Mouse (Mus musculus) cortical plate, adult 2 months (tissue): ENCODE measurements around the gene Trim71. TPM values are rescaled to one million over a fixed set of nuclear protein-coding genes. Genes with fewer than 3 reads are reported as not detected.

Source experiments
- H3K27ac ChIP-seq: fragments of 200-500 bp; 2 replicates; pipeline ENCODE4 v1.5.1; 2012; ENCODE audit warnings: low read length, control low read depth, inconsistent platforms; ENCODE audit not compliant: insufficient read depth
- H3K4me1 ChIP-seq: fragments of 200-500 bp; 2 replicates; pipeline ENCODE4 v1.6.1; 2011; ENCODE audit warnings: low read length; ENCODE audit not compliant: control insufficient read depth, insufficient read depth
- H3K4me3 ChIP-seq: fragments of 200-500 bp; 2 replicates; pipeline ENCODE4 v1.5.1; 2011; ENCODE audit warnings: mild to moderate bottlenecking, low read length, control low read depth; ENCODE audit not compliant: insufficient read depth
- CTCF ChIP-seq: fragments of 200-500 bp; IDR thresholded peaks from 2 replicates; pipeline ENCODE4 v1.5.1; 2011; ENCODE audit warnings: mild to moderate bottlenecking, control low read depth, low read length; ENCODE audit not compliant: insufficient read depth; ENCODE audit errors: extremely low read depth
- POLR2A ChIP-seq: fragments of 200-500 bp; IDR thresholded peaks from 2 replicates; pipeline ENCODE4 v1.6.1; 2011; ENCODE audit warnings: mild to moderate bottlenecking, low read length, control low read depth; ENCODE audit not compliant: insufficient read depth; ENCODE audit errors: extremely low read depth
- polyA plus RNA-seq: library from polyadenylated mRNA; depleted of rRNA; stranded (reverse); fragments of >200 nt; gene quantifications from 2 replicates; pipeline ENCODE4 v1.2.3, GENCODE M21; 2012; rRNA removed

Gene Trim71
- polyA plus RNA-seq, 1 experiment = 0.27 TPM

- Histone ChIP-seq H3K27ac (no peak overlapping the region), H3K4me1 (no peaks in the 10 kb centered on the region), H3K4me3 (no peak overlapping the region)
- no peak for TF ChIP-seq CTCF
- TF ChIP-seq POLR2A = no peak
These were observed 96.0 kb downstream of the Trim71 start for GRCm38 (mm10) chr9:114468217-114468616.

- Histone ChIP-seq H3K4me3 (no peak overlapping the region), H3K27ac (no peak overlapping the region)
- no peak for TF ChIP-seq POLR2A
- TF ChIP-seq CTCF = no peak
These were observed 97.3 kb downstream of the Trim71 start for GRCm38 (mm10) chr9:114466871-114467270.

GRCm38 (mm10) chr9:114465442-114465841, 98.7 kb downstream of the Trim71 start:
- no peak for TF ChIP-seq CTCF
- no peak for TF ChIP-seq POLR2A
- Histone ChIP-seq H3K27ac (no peak overlapping the region), H3K4me1 (no peaks in the 10 kb centered on the region), H3K4me3 (no peak overlapping the region)

More at GRCm38 (mm10) chr9:114466871-114467270, 97.3 kb downstream of the Trim71 start:
- no peaks in the 10 kb centered on the region for H3K4me1 ChIP-seq

- TF ChIP-seq CTCF (no peak), POLR2A (no peak)
- Histone ChIP-seq H3K27ac (no peak overlapping the region), H3K4me1 (no peaks in the 10 kb centered on the region), H3K4me3 (no peak overlapping the region)
These were observed 101.6 kb downstream of the Trim71 start for GRCm38 (mm10) chr9:114462569-114462968.

GRCm38 (mm10) chr9:114458436-114458835, 105.7 kb downstream of the Trim71 start:
- Histone ChIP-seq H3K4me3 (no peak overlapping the region), H3K27ac (no peak overlapping the region), H3K4me1 (no peaks in the 10 kb centered on the region)
- TF ChIP-seq POLR2A = no peak
- TF ChIP-seq CTCF = no peak

Other genes with a start within 250 kb of the Trim71 start
- gene Bcl2a1c, start 234.2 kb downstream of the Trim71 start, polyA plus RNA-seq = not detected in 2 replicates
- 12.9 and 14.9 TPM in 2 replicates for gene Crtap, start 173.7 kb downstream of the Trim71 start, polyA plus RNA-seq
- gene Glb1, start 163.3 kb downstream of the Trim71 start, polyA plus RNA-seq = 26.0 and 27.0 TPM in 2 replicates
- gene Tmppe, start 163.3 kb downstream of the Trim71 start, polyA plus RNA-seq = 4.3 and 5.1 TPM in 2 replicates
- not detected in 2 replicates for gene Ccr4, start 59.5 kb downstream of the Trim71 start, polyA plus RNA-seq
- gene C130032M10Rik, start 48.7 kb downstream of the Trim71 start, polyA plus RNA-seq = 0.15 TPM in 1 of 2 replicates, not detected in the other
- gene Cnot10, start 75.8 kb upstream of the Trim71 start, polyA plus RNA-seq = 82.6 and 83.9 TPM in 2 replicates
- gene Dync1li1, start 124.4 kb upstream of the Trim71 start, polyA plus RNA-seq = 57.8 and 57.9 TPM in 2 replicates
- 22.8 and 23.8 TPM in 2 replicates for gene Cmtm6, start 166.7 kb upstream of the Trim71 start, polyA plus RNA-seq
- 8.9 and 9.1 TPM in 2 replicates for gene Cmtm7, start 217.5 kb upstream of the Trim71 start, polyA plus RNA-seq